Mouse (Mus musculus): ENCODE results near the gene Klhl21. TPM values are rescaled to one million over a fixed set of nuclear protein-coding genes. Genes with fewer than 3 reads are reported as not detected.

The Klhl21 gene
- polyA plus RNA-seq, 1 experiment, result 6.7 TPM

DNA sequence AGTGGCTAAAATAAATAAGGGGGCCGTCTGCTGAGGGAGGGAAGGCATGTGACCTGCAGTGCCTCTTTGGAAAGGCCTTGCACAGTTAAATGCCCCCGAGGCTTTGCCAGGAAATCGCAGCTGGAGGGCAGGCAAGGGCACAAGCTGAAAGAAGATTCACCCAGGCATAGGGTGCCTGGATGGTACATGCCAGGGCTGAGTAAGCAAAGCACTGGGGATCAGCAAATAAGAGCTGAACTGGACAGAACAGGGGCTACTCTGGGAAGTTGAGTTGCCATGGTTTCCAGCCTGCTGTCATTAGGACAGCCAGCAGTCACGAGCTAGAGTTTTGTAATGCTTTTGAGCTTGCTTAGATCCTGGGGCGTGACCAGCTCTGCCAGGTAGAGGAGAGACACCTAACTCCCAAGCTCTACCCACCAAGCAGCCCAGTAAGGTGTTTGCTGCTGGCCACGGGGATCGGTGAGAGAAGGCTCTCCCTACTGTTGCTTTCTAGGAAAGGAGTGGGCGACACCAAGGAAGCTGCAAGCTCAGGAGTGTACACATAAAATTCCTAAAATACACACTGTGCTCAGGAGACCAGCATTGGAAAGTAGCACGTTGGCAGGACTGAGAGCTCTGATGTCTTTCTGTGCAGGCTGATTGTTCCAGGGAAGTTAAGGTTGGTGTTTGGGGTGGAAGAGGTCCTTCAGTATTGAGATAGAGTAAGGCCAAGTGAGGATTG, 53.9 kb downstream of the Klhl21 start:
- Histone ChIP-seq H3K27ac (replicated peaks; ENCODE audit: low read depth, low read length) (no peak overlapping the region), H3K4me3 (ENCODE audit: insufficient read depth, low read depth, low read length) (no peak overlapping the region), H3K4me1 (ENCODE audit: control insufficient read depth, insufficient read depth, insufficient read length, low read length) (no peaks in the 10 kb centered on the region; the same call in 1 of the 2 replicates)

GRCm38 (mm10) chr4:152067280-152067679, 58.7 kb downstream of the Klhl21 start:
- H3K27ac ChIP-seq (replicated peaks; ENCODE audit: low read depth, low read length), result no peak overlapping the region
- peaks cover 4% of the 10 kb centered on the region; the same call in 1 of the 2 replicates for H3K4me1 ChIP-seq (ENCODE audit: control insufficient read depth, insufficient read depth, insufficient read length, low read length)
- no peak overlapping the region for H3K4me3 ChIP-seq (ENCODE audit: insufficient read depth, low read depth, low read length)

Other genes with a start within 250 kb of the Klhl21 start
- gene Camta1, start 146.9 kb upstream of the Klhl21 start, polyA plus RNA-seq (2012; ENCODE audit: insufficient read depth, insufficient read length, missing spikeins), result 25.5 and 56.8 TPM in 2 replicates
- 50.7 and 88.6 TPM in 2 replicates for gene Dnajc11, start 75.1 kb upstream of the Klhl21 start, polyA plus RNA-seq (2012; ENCODE audit: insufficient read depth, insufficient read length, missing spikeins)
- gene Thap3, start 19.8 kb upstream of the Klhl21 start, polyA plus RNA-seq (2012; ENCODE audit: insufficient read depth, insufficient read length, missing spikeins), result 6.4 and 8.2 TPM in 2 replicates
- gene Phf13, start 12.5 kb upstream of the Klhl21 start, polyA plus RNA-seq (2012; ENCODE audit: insufficient read depth, insufficient read length, missing spikeins), result 2.1 and 4.2 TPM in 2 replicates
- gene Zbtb48, start 18.9 kb downstream of the Klhl21 start, polyA plus RNA-seq (2012; ENCODE audit: insufficient read depth, insufficient read length, missing spikeins), result 1.8 and 3.2 TPM in 2 replicates
- gene Tas1r1, start 29.8 kb downstream of the Klhl21 start, polyA plus RNA-seq (2012; ENCODE audit: insufficient read depth, insufficient read length, missing spikeins), result not detected in 2 replicates
- gene Nol9, start 30.5 kb downstream of the Klhl21 start, polyA plus RNA-seq (2012; ENCODE audit: insufficient read depth, insufficient read length, missing spikeins), result 5.0 and 5.3 TPM in 2 replicates
- 2.3 and 5.7 TPM in 2 replicates for gene Plekhg5, start 63.7 kb downstream of the Klhl21 start, polyA plus RNA-seq (2012; ENCODE audit: insufficient read depth, insufficient read length, missing spikeins)
- gene Tnfrsf25, start 107.1 kb downstream of the Klhl21 start, polyA plus RNA-seq (2012; ENCODE audit: insufficient read depth, insufficient read length, missing spikeins), result 1.9 TPM in 1 of 2 replicates, not detected in the other
- gene Espn, start 143.6 kb downstream of the Klhl21 start, polyA plus RNA-seq (2012; ENCODE audit: insufficient read depth, insufficient read length, missing spikeins), result 1.0 TPM in 1 of 2 replicates, not detected in the other
- gene Hes2, start 150.1 kb downstream of the Klhl21 start, polyA plus RNA-seq (2012; ENCODE audit: insufficient read depth, insufficient read length, missing spikeins), result not detected in 2 replicates
- gene Acot7, start 169.3 kb downstream of the Klhl21 start, polyA plus RNA-seq (2012; ENCODE audit: insufficient read depth, insufficient read length, missing spikeins), result 15.6 and 19.4 TPM in 2 replicates